Mouse (Mus musculus) liver, embryonic 16.5 days (tissue): ENCODE results near the gene Padi4. TPM values are rescaled to one million over a fixed set of nuclear protein-coding genes. Genes with fewer than 3 reads are reported as not detected.
A peak's percentile ranks its signal among the peaks of the same experiment; 100 is the strongest.

ENCODE experiments used
- ATAC-seq: fragments of 200-750 bp; cut with Nextera tagmentation; 2 replicates; pipeline ENCODE4 v1.8.0; 2017; ENCODE audit warnings: low read depth, mild to moderate bottlenecking, moderate number of reproducible peaks, moderate library complexity
- H3K27ac ChIP-seq: fragments of 300-500 bp; sonication (generic); 2 replicates; pipeline ENCODE4 v1.5.1; 2014; ENCODE audit warnings: mild to moderate bottlenecking, low read length
- H3K27me3 ChIP-seq: fragments of 300-500 bp; sonication (generic); 2 replicates; pipeline ENCODE4 v1.6.1; 2014; ENCODE audit warnings: low read depth, low read length, mixed read lengths; ENCODE audit not compliant: control insufficient read depth, insufficient read depth
- H3K36me3 ChIP-seq: fragments of 300-500 bp; sonication (generic); 2 replicates; pipeline ENCODE4 v1.6.1; 2014; ENCODE audit warnings: mild to moderate bottlenecking; ENCODE audit not compliant: control insufficient read depth, insufficient read depth
- H3K4me1 ChIP-seq: fragments of 300-500 bp; sonication (generic); 2 replicates; pipeline ENCODE4 v1.6.1; 2014; ENCODE audit warnings: low read depth, low read length, mixed read lengths; ENCODE audit not compliant: control insufficient read depth
- H3K4me2 ChIP-seq: fragments of 300-500 bp; sonication (generic); 2 replicates; pipeline ENCODE4 v1.6.1; 2014; ENCODE audit warnings: low read depth, low read length, mixed read lengths
- H3K4me3 ChIP-seq: fragments of 300-500 bp; sonication (generic); 2 replicates; pipeline ENCODE4 v1.5.1; 2014; ENCODE audit warnings: low read depth, mild to moderate bottlenecking, low read length
- H3K9ac ChIP-seq: fragments of 300-500 bp; sonication (generic); 2 replicates; pipeline ENCODE4 v1.6.1; 2014; ENCODE audit warnings: low read depth, low read length
- H3K9me3 ChIP-seq: fragments of 300-500 bp; sonication (generic); replicated peaks from 2 replicates; pipeline ENCODE4 v1.6.1; 2016; ENCODE audit warnings: low read length; ENCODE audit not compliant: control insufficient read depth
- WGBS: fragments of 180-500 bp; shearing (Covaris S2); extraction: QIAGEN DNeasy Blood & Tissue Kit; methylation state at CpG from one replicate; pipeline ENCODE4 v1.1.7; 2014; ENCODE audit not compliant: insufficient replicate concordance; 5-methylcytosine and 5-hydroxymethylcytosine counted together
- polyA plus RNA-seq: library from polyadenylated mRNA; unstranded; fragments of >200 nt; fragmentation: Nextera tagmentation; extraction: Ambion mirVana; gene quantifications from 2 replicates; pipeline ENCODE4 v1.2.1, GENCODE M21; 2015

Gene Padi4
- polyA plus RNA-seq, 1 experiment from 2014 or later: 4.2 TPM

- no peak overlapping the region for H3K4me3 ChIP-seq
- H3K27me3 ChIP-seq: no peaks in the 10 kb centered on the region
- WGBS: 68% methylated on average over 14 of the region's 14 CpGs
- no peaks in the 10 kb centered on the region; the same call in 1 of the 2 replicates for H3K4me1 ChIP-seq
- no peak overlapping the region for H3K9ac ChIP-seq
- ATAC-seq: 0 out of 2 replicates have a peak, but pooled peaks have one; percentile 17
- no peak overlapping the region for H3K4me2 ChIP-seq
- H3K9me3 ChIP-seq: no peaks in the 10 kb centered on the region; the same call in 1 of the 2 replicates
- H3K36me3 ChIP-seq: no peaks in the 10 kb centered on the region
- no peak overlapping the region for H3K27ac ChIP-seq
Measured at GRCm38 (mm10) chr4:140780507-140780906, 6.5 kb upstream of the Padi4 start.

GRCm38 (mm10) chr4:140779803-140780397, 5.9 kb upstream of the Padi4 start:
- no peaks in the 10 kb centered on the region for H3K27me3 ChIP-seq
- H3K4me3 ChIP-seq: no peak overlapping the region
- no peaks in the 10 kb centered on the region for H3K36me3 ChIP-seq
- no peak overlapping the region for H3K4me2 ChIP-seq
- WGBS: 42% methylated on average over 19 of the region's 19 CpGs
- no peak overlapping the region for H3K9ac ChIP-seq
- peak; percentile 71 for ATAC-seq
- no peaks in the 10 kb centered on the region; the same call in 1 of the 2 replicates for H3K9me3 ChIP-seq
- H3K4me1 ChIP-seq: no peaks in the 10 kb centered on the region; the same call in 1 of the 2 replicates
- H3K27ac ChIP-seq: no peak overlapping the region

- no peaks in the 10 kb centered on the region for H3K36me3 ChIP-seq
- H3K27ac ChIP-seq: no peak overlapping the region
- no peaks in the 10 kb centered on the region for H3K9me3 ChIP-seq
- ATAC-seq: no peak
- H3K4me1 ChIP-seq: no peaks in the 10 kb centered on the region; the same call in 1 of the 2 replicates
- H3K4me2 ChIP-seq: no peak overlapping the region
- 58% methylated on average over 13 of the region's 13 CpGs for WGBS
- no peaks in the 10 kb centered on the region for H3K27me3 ChIP-seq
- no peak overlapping the region for H3K4me3 ChIP-seq
- no peak overlapping the region for H3K9ac ChIP-seq
Measured at GRCm38 (mm10) chr4:140776623-140777022, 2.6 kb upstream of the Padi4 start.

GRCm38 (mm10) chr4:140775876-140776275, 1.8 kb upstream of the Padi4 start:
- 70% methylated on average over 10 of the region's 10 CpGs for WGBS
- Histone ChIP-seq H3K9me3 (no peaks in the 10 kb centered on the region), H3K27me3 (no peaks in the 10 kb centered on the region)

GRCm38 (mm10) chr4:140774893-140775292, 857 bp upstream of the Padi4 start:
- no peaks in the 10 kb centered on the region for H3K9me3 ChIP-seq
- WGBS: 71% methylated on average over 9 of the region's 9 CpGs
- H3K27ac ChIP-seq: no peak overlapping the region
- H3K4me2 ChIP-seq: no peak overlapping the region
- H3K27me3 ChIP-seq: no peaks in the 10 kb centered on the region
- no peaks in the 10 kb centered on the region for H3K36me3 ChIP-seq
- ATAC-seq: no peak
- no peak overlapping the region for H3K9ac ChIP-seq
- H3K4me1 ChIP-seq: peaks cover 3% of the 10 kb centered on the region
- no peak overlapping the region for H3K4me3 ChIP-seq

More at GRCm38 (mm10) chr4:140775876-140776275, 1.8 kb upstream of the Padi4 start:
- ATAC-seq: no peak
- Histone ChIP-seq H3K4me2 (no peak overlapping the region), H3K27ac (no peak overlapping the region), H3K9ac (no peak overlapping the region), H3K4me3 (no peak overlapping the region), H3K36me3 (no peaks in the 10 kb centered on the region), H3K4me1 (peaks cover 3% of the 10 kb centered on the region)

- Histone ChIP-seq H3K9ac (no peak overlapping the region), H3K36me3 (no peaks in the 10 kb centered on the region), H3K9me3 (no peaks in the 10 kb centered on the region), H3K27me3 (no peaks in the 10 kb centered on the region), H3K4me3 (no peak overlapping the region), H3K4me2 (no peak overlapping the region), H3K4me1 (peaks cover 5% of the 10 kb centered on the region), H3K27ac (peak overlapping the region; percentile 24; the same call in 1 of the 2 replicates)
- WGBS: 11% methylated on average over 4 of the region's 4 CpGs
- ATAC-seq: no peak
Measured at GRCm38 (mm10) chr4:140771091-140771490, 2.9 kb downstream of the Padi4 start.

DNA sequence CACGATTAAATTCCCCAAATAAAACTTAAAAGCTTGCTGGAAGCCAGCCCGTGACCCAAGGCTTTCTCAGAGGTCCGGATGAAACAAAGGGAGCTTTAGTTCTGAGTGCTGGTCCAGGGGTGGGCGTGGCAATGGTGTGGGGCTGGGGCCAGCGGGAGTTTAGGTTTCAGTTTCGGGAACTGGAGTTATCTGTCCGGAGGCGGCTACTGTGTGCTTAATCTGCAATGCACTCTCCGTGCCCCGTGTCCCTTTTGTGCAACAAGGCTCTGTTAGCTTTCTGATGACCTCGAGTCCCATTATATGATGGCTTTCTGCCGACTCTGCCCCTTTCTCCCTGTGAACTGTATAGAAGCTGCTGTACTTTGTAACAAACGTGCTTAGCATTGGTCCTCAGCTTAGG, 3.6 kb downstream of the Padi4 start:
- H3K27me3 ChIP-seq: no peaks in the 10 kb centered on the region
- no peaks in the 10 kb centered on the region for H3K9me3 ChIP-seq
- 6% methylated on average over 13 of the region's 13 CpGs for WGBS
- peak overlapping the region; percentile 51 for H3K4me2 ChIP-seq
- H3K27ac ChIP-seq: peak overlapping the region; percentile 74
- no peaks in the 10 kb centered on the region for H3K36me3 ChIP-seq
- H3K4me1 ChIP-seq: peaks cover 5% of the 10 kb centered on the region
- 0 out of 2 replicates have a peak overlapping the region, but pooled peaks have one; percentile 16 for H3K9ac ChIP-seq
- H3K4me3 ChIP-seq: peak overlapping the region; percentile 31
- peak; percentile 74 for ATAC-seq

GRCm38 (mm10) chr4:140768973-140769372, 5.1 kb downstream of the Padi4 start:
- Histone ChIP-seq H3K27me3 (no peaks in the 10 kb centered on the region), H3K4me3 (no peak overlapping the region), H3K36me3 (no peaks in the 10 kb centered on the region), H3K9ac (no peak overlapping the region), H3K27ac (no peak overlapping the region), H3K4me1 (peaks cover 5% of the 10 kb centered on the region), H3K4me2 (no peak overlapping the region), H3K9me3 (no peaks in the 10 kb centered on the region)
- ATAC-seq: no peak
- WGBS: 75% methylated on average over 5 of the region's 5 CpGs

DNA sequence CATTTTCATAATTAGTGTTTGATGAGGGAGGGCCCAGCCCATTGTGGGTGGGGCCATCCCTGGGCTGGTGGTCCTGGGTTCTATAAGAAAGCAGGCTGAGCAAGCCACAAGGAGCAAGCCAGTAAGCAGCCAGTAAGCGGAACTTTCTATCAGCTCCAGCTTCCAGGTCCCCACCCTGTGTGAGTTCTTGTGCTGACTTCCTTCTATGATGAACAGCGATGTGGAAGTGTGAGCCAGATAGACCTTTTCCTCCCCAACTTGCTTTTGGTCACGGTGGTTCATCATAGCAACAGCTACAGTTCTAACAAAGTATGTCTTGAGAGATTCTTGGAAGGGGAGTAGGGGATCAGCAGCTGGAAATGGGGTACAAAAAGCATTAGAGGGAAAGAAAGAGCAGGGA, 8.1 kb downstream of the Padi4 start:
- 35% methylated on average over 3 of the region's 3 CpGs for WGBS
- Histone ChIP-seq H3K36me3 (no peaks in the 10 kb centered on the region), H3K27ac (no peak overlapping the region), H3K9me3 (no peaks in the 10 kb centered on the region), H3K4me3 (no peak overlapping the region), H3K9ac (no peak overlapping the region), H3K4me2 (no peak overlapping the region), H3K27me3 (no peaks in the 10 kb centered on the region), H3K4me1 (peaks cover 2% of the 10 kb centered on the region)
- ATAC-seq: no peak
